In the genomic region with DNA sequence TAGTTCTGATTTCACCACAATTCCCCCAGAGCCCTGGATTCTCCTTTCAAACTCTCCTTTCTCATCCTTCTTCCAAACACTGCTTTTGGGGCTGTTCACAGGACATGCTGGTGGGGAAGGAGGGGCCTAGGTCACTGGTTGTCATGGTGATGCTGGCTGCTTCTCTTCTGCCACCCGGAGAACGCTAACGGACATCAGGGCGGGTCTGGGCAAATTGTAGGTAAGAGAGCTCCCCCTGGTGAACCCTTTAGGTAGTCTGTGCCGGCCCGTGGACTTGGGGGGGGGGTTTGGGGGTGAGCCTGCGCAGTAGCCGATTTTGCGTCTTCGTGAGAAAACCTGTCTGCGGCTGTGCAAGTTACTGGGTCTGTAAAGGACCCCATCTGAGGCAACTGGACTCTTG, we compare ENCODE assay signal across 8 mouse cellular contexts. TPM values are rescaled to one million over a fixed set of nuclear protein-coding genes. Genes with fewer than 3 reads are reported as not detected.
DNase-seq lines count a peak whose midpoint lies in the region; ATAC-seq lines count a peak whose summit lies in the region.

No protein-coding gene starts in this region.

- no peaks in the 10 kb centered on the region for H3K27me3 ChIP-seq in hindbrain, embryonic 11.5 days (ENCODE audit: control insufficient read depth, insufficient read depth, low read length)
- no peaks in the 10 kb centered on the region for H3K27me3 ChIP-seq in lung, embryonic 16.5 days (ENCODE audit: control insufficient read depth, insufficient read depth, low read depth, low read length)

- peak overlapping the region; percentile 11; the same call in 1 of the 2 replicates for H3K4me2 ChIP-seq in hindbrain, embryonic 11.5 days (replicated peaks; ENCODE audit: low read depth, low read length)
- H3K4me2 ChIP-seq in lung, embryonic 16.5 days (ENCODE audit: low read depth, low read length), result peak overlapping the region; percentile 39

- H3K9me3 ChIP-seq in hindbrain, embryonic 11.5 days (ENCODE audit: control insufficient read depth, low read length), result no peaks in the 10 kb centered on the region
- H3K9me3 ChIP-seq in lung, embryonic 16.5 days (ENCODE audit: control insufficient read depth, low read length), result no peaks in the 10 kb centered on the region

- H3K27ac ChIP-seq in hindbrain, embryonic 11.5 days (ENCODE audit: low read depth, low read length), result no peak overlapping the region
- H3K27ac ChIP-seq in lung, embryonic 16.5 days (ENCODE audit: low read length), result no peak overlapping the region

- ATAC-seq in hindbrain, embryonic 11.5 days (ENCODE audit: low FRiP score), result peak; percentile 57
- ATAC-seq in lung, embryonic 16.5 days (ENCODE audit: low read depth), result peak; percentile 23; the same call in 1 of the 2 replicates

- no peaks in the 10 kb centered on the region for H3K36me3 ChIP-seq in hindbrain, embryonic 11.5 days (ENCODE audit: control insufficient read depth, insufficient read depth, low read length)
- no peaks in the 10 kb centered on the region for H3K36me3 ChIP-seq in lung, embryonic 16.5 days (ENCODE audit: control insufficient read depth, insufficient read depth, low read length)

- H3K4me1 ChIP-seq in hindbrain, embryonic 11.5 days (replicated peaks; ENCODE audit: control insufficient read depth, insufficient read depth, low read length), result peaks cover 2% of the 10 kb centered on the region; the same call in 1 of the 2 replicates
- no peaks in the 10 kb centered on the region for H3K4me1 ChIP-seq in lung, embryonic 16.5 days (replicated peaks; ENCODE audit: control insufficient read depth, insufficient read depth, low read length)

- DNase-seq in MEL-GATA-1-ER (ENCODE audit: extremely low read depth, low read depth), result peak; percentile 69
- peak; percentile 68 for DNase-seq in cerebellum, adult 8-10 months
- DNase-seq in frontal cortex, adult 2 months (ENCODE audit: extremely low spot score in 1 of 2, low spot score in 1 of 2), result peak; percentile 28 to 71
- DNase-seq in hindbrain, embryonic 11.5 days (ENCODE audit: low spot score), result peak; percentile 77
- DNase-seq in layer of hippocampus, postnatal 14 days (ENCODE audit: low spot score in 2 of 2), result peak; percentile 49 to 77
- peak; percentile 13 for DNase-seq in ovary, postnatal 14 days (ENCODE audit: low spot score)
- peak; percentile 25 to 49 for DNase-seq in thymus, postnatal 10 days (ENCODE audit: low spot score in 2 of 2)

- H3K9ac ChIP-seq in hindbrain, embryonic 11.5 days (ENCODE audit: low read depth, low read length), result no peak overlapping the region
- no peak overlapping the region for H3K9ac ChIP-seq in lung, embryonic 16.5 days (ENCODE audit: low read length)

- WGBS in hindbrain, embryonic 11.5 days, result 7% methylated on average over 11 of the region's 11 CpGs
- 15% methylated on average over 11 of the region's 11 CpGs for WGBS in lung, embryonic 16.5 days

- H3K4me3 ChIP-seq in hindbrain, embryonic 11.5 days (ENCODE audit: low read depth, low read length), result no peak overlapping the region
- H3K4me3 ChIP-seq in lung, embryonic 16.5 days (ENCODE audit: low read length), result no peak overlapping the region

RNA-seq across cellular contexts. Expression of a gene that starts 1.8 kb away (rescaled TPM):
- 50.5 and 54.6 TPM in 2 replicates for polyA plus RNA-seq in frontal cortex, adult 2 months (2012; rRNA removed)
- 6.4 and 7.1 TPM in 2 replicates for polyA plus RNA-seq in hindbrain, embryonic 11.5 days (2014; fragmentation: Nextera tagmentation; extraction: Ambion mirVana)
- total RNA-seq in layer of hippocampus, postnatal 14 days (2021), result 10 to 100 TPM; 43.2 to 49.5 TPM
- 11.4 and 15.0 TPM in 2 replicates for polyA plus RNA-seq in lung, embryonic 16.5 days (2015; fragmentation: Nextera tagmentation; extraction: Ambion mirVana)

RNA-seq across cellular contexts. Expression of a gene that starts 4.0 kb away (rescaled TPM):
- 44.6 and 51.1 TPM in 2 replicates for polyA plus RNA-seq in frontal cortex, adult 2 months (2012; rRNA removed)
- polyA plus RNA-seq in hindbrain, embryonic 11.5 days (2014; fragmentation: Nextera tagmentation; extraction: Ambion mirVana), result 11.5 and 13.3 TPM in 2 replicates
- total RNA-seq in layer of hippocampus, postnatal 14 days (2021), result 10 to 100 TPM; 45.9 to 52.7 TPM
- 40.9 and 42.7 TPM in 2 replicates for polyA plus RNA-seq in lung, embryonic 16.5 days (2015; fragmentation: Nextera tagmentation; extraction: Ambion mirVana)

RNA-seq across cellular contexts. Expression of a gene that starts 19.2 kb away (rescaled TPM):
- 188 and 192 TPM in 2 replicates for polyA plus RNA-seq in frontal cortex, adult 2 months (2012; rRNA removed)
- polyA plus RNA-seq in hindbrain, embryonic 11.5 days (2014; fragmentation: Nextera tagmentation; extraction: Ambion mirVana), result 155 and 161 TPM in 2 replicates
- total RNA-seq in layer of hippocampus, postnatal 14 days (2021), result 10 to 100 TPM; 72.6 to 80.1 TPM
- 106 and 119 TPM in 2 replicates for polyA plus RNA-seq in lung, embryonic 16.5 days (2015; fragmentation: Nextera tagmentation; extraction: Ambion mirVana)

RNA-seq across cellular contexts. Expression of a gene that starts 19.3 kb away (rescaled TPM):
- 17.8 and 20.3 TPM in 2 replicates for polyA plus RNA-seq in frontal cortex, adult 2 months (2012; rRNA removed)
- 168 and 179 TPM in 2 replicates for polyA plus RNA-seq in hindbrain, embryonic 11.5 days (2014; fragmentation: Nextera tagmentation; extraction: Ambion mirVana)
- 10 to 100 TPM; 20.8 to 23.9 TPM for total RNA-seq in layer of hippocampus, postnatal 14 days (2021)
- 156 and 157 TPM in 2 replicates for polyA plus RNA-seq in lung, embryonic 16.5 days (2015; fragmentation: Nextera tagmentation; extraction: Ambion mirVana)

RNA-seq across cellular contexts. Expression of a gene that starts 27.8 kb away (rescaled TPM):
- not detected in 2 replicates for polyA plus RNA-seq in frontal cortex, adult 2 months (2012; rRNA removed)
- polyA plus RNA-seq in hindbrain, embryonic 11.5 days (2014; fragmentation: Nextera tagmentation; extraction: Ambion mirVana), result not detected in 2 replicates
- total RNA-seq in layer of hippocampus, postnatal 14 days (2021), result not detected
- polyA plus RNA-seq in lung, embryonic 16.5 days (2015; fragmentation: Nextera tagmentation; extraction: Ambion mirVana), result not detected in 2 replicates

Comparison
In these comparisons a context has a peak if more than half of its experiments do, and no peak if none do; other contexts are left out.
1. DNase-seq: peak in every context shown above with its lines; median percentile 77 in hindbrain, embryonic 11.5 days; 69 in MEL-GATA-1-ER; 68 in cerebellum, adult 8-10 months; 63 in layer of hippocampus, postnatal 14 days; 50 in frontal cortex, adult 2 months; 37 in thymus, postnatal 10 days; 13 in ovary, postnatal 14 days.